Mouse (Mus musculus) heart, embryonic 14.5 days (tissue): ENCODE results near the gene Prss53. TPM values are rescaled to one million over a fixed set of nuclear protein-coding genes. Genes with fewer than 3 reads are reported as not detected.

Experiments
- ATAC-seq: fragments of 200-750 bp; cut with Nextera tagmentation; 2 replicates; pipeline ENCODE4 v1.8.0; 2017; ENCODE audit warnings: low read depth, moderate TSS enrichment; ENCODE audit not compliant: insufficient number of reproducible peaks, insufficient read depth, low FRiP score
- H3K27ac ChIP-seq, 2 experiments: fragments of 200-500 bp in 1 of 2; fragments of 300-500 bp in 1 of 2; sonication (generic) in 1 of 2; replicated peaks in 1 of 2; 2 replicates each; pipeline ENCODE4 v1.5.1; 2012 to 2014; ENCODE audit warnings: low read depth in 2 of 2, low read length in 2 of 2, control low read depth in 1 of 2, mild to moderate bottlenecking in 1 of 2, mixed read lengths in 1 of 2; ENCODE audit not compliant: control insufficient read depth in 1 of 2, insufficient read depth in 1 of 2
- H3K27me3 ChIP-seq: fragments of 300-500 bp; sonication (generic); 2 replicates; pipeline ENCODE4 v1.6.1; 2014; ENCODE audit warnings: mild to moderate bottlenecking, low read length, control low read depth; ENCODE audit not compliant: control insufficient read depth, insufficient read depth
- H3K36me3 ChIP-seq: fragments of 300-500 bp; sonication (generic); 2 replicates; pipeline ENCODE4 v1.6.1; 2014; ENCODE audit warnings: mild to moderate bottlenecking, control low read depth, low read length, mixed read lengths; ENCODE audit not compliant: control insufficient read depth, insufficient read depth
- H3K4me1 ChIP-seq, 2 experiments: fragments of 200-500 bp in 1 of 2; fragments of 300-500 bp in 1 of 2; sonication (generic) in 1 of 2; 2 replicates each; pipeline ENCODE4 v1.6.1; 2012 to 2014; ENCODE audit warnings: low read length in 2 of 2, control low read depth in 1 of 2, mixed read lengths in 1 of 2; ENCODE audit not compliant: control insufficient read depth in 2 of 2, insufficient read depth in 2 of 2
- H3K4me2 ChIP-seq: fragments of 300-500 bp; sonication (generic); 2 replicates; pipeline ENCODE4 v1.6.1; 2014; ENCODE audit warnings: mild to moderate bottlenecking, low read length
- H3K4me3 ChIP-seq, 2 experiments: fragments of 200-500 bp in 1 of 2; fragments of 300-500 bp in 1 of 2; sonication (generic) in 1 of 2; 2 replicates each; pipeline ENCODE4 v1.5.1; 2012 to 2014; ENCODE audit warnings: low read length in 2 of 2, mild to moderate bottlenecking in 2 of 2, control low read depth in 1 of 2, low read depth in 1 of 2, moderate library complexity in 1 of 2; ENCODE audit not compliant: control insufficient read depth in 1 of 2, insufficient read depth in 1 of 2
- H3K9ac ChIP-seq: fragments of 300-500 bp; sonication (generic); 2 replicates; pipeline ENCODE4 v1.6.1; 2014; ENCODE audit warnings: mild to moderate bottlenecking, low read length
- H3K9me3 ChIP-seq: fragments of 300-500 bp; sonication (generic); 2 replicates; pipeline ENCODE4 v1.6.1; 2016; ENCODE audit warnings: low read length, control low read depth; ENCODE audit not compliant: control insufficient read depth
- WGBS: fragments of 180-500 bp; shearing (Covaris S2); extraction: QIAGEN DNeasy Blood & Tissue Kit; methylation state at CpG from one replicate; pipeline ENCODE4 v1.1.7; 2014; 5-methylcytosine and 5-hydroxymethylcytosine counted together
- polyA plus RNA-seq: library from polyadenylated mRNA; unstranded; fragments of >200 nt; fragmentation: Nextera tagmentation; extraction: Ambion mirVana; gene quantifications from 2 replicates; pipeline ENCODE4 v1.2.1, GENCODE M21; 2014

Prss53 gene
- polyA plus RNA-seq, 1 experiment from 2014 or later, result 1.3 TPM

DNA sequence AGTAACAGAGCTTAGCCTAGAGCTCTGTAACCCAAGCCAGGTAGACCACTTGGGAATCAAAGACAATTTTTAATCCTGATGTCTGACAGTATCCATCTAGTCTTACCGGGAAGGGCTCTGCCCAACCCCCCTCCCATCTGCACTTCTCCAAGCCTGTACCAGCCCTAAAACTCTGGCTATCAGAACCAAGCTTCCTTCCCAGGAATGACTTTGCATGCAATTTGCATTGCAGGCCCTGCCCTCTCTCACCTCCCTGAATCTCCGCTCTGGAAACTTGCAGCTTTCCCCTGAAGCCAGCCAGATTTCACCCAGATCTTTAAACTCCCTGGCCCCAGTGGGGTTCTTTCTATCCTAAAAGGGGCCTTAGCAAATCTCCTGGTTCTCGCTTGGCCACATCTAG lies 3.0 kb downstream of the Prss53 start:
- Histone ChIP-seq H3K4me1 (peaks cover 5 to 15% of the 10 kb centered on the region in 2 experiments; a peak in 2 of 4 replicates), H3K27me3 (no peaks in the 10 kb centered on the region), H3K4me2 (no peak overlapping the region), H3K27ac (no peak overlapping the region), H3K36me3 (peaks cover 90% of the 10 kb centered on the region), H3K9me3 (no peaks in the 10 kb centered on the region), H3K4me3 (no peak overlapping the region), H3K9ac (no peak overlapping the region)
- WGBS, result 82% methylated on average over 3 of the region's 3 CpGs
- no peak for ATAC-seq

DNA sequence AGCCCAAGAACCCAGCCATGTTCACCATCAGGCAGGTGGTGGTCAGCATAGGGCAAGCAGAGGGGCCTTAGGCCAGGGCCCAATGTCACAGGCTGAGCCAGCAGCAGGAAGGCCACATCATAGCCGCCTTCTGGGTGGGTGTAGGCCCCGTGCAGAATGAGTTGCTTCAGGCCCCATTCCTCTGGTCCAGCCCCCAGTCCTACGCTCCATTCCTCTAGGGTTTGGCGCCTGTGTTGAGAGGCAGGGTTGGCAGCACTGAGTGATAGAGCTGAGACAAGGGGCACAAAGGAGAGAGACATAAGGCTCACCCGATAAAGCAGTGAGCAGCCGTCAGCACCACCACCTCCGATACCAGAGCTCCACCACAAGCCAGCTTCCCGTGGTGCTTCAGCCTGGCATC lies 3.6 kb downstream of the Prss53 start:
- H3K27me3 ChIP-seq, result no peaks in the 10 kb centered on the region
- H3K4me3 ChIP-seq, result no peak overlapping the region
- H3K9ac ChIP-seq, result no peak overlapping the region
- WGBS, result 72% methylated on average over 8 of the region's 8 CpGs
- no peak overlapping the region for H3K4me2 ChIP-seq
- ATAC-seq, result no peak
- peaks cover 90% of the 10 kb centered on the region for H3K36me3 ChIP-seq
- H3K4me1 ChIP-seq, result peaks cover 5 to 15% of the 10 kb centered on the region in 2 experiments; a peak in 2 of 4 replicates
- H3K27ac ChIP-seq, result no peak overlapping the region
- H3K9me3 ChIP-seq, result no peaks in the 10 kb centered on the region

DNA sequence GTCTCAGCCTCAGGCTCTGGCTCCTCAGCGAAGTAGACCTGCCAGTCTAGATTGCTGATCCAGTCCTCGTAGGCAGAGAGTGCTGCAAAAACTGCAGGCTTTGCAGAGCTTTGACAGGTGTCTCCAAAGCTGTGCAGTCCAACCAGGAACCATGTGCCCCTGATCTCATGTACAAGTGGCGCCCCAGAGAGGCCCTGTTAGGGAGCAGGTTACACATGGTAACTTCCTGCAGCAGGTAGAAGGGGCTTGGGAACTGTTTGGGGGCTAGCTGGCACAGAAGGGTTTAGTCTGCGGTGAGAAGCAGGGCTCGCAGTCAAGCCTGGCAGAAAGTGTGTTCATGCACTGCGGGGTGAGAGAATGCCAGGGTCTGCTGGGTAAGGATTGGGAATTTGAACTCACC lies 4.2 kb downstream of the Prss53 start:
- Histone ChIP-seq H3K9ac (no peak overlapping the region), H3K36me3 (peaks cover 93% of the 10 kb centered on the region)

DNA sequence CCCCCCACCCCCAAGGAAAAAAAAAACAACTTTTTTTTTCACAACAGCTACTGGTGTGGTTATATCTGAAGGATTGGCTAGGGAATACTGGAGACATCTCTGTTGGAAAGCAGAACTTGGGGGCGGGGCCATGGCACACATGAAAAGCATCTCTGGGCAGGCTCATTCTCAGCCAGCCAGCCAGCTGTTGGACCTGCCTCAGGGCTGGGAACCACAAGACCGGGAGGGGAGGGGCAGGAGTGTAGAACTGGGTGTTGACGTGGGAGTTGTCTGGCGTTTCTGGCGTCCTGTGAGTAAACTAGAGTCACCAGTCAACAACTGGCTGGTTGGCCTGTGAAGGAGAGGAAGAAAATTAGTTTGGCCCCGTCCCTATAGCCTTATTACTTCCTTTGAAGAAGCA lies 4.8 kb downstream of the Prss53 start:
- H3K4me2 ChIP-seq, result no peak overlapping the region
- 64% methylated on average over 6 of the region's 6 CpGs for WGBS
- H3K36me3 ChIP-seq, result peaks cover 96% of the 10 kb centered on the region
- no peak overlapping the region for H3K9ac ChIP-seq
- no peak for ATAC-seq
- no peaks in the 10 kb centered on the region for H3K9me3 ChIP-seq
- no peaks in the 10 kb centered on the region for H3K27me3 ChIP-seq
- peaks cover 5 to 15% of the 10 kb centered on the region in 2 experiments; a peak in 2 of 4 replicates for H3K4me1 ChIP-seq
- H3K27ac ChIP-seq, result no peak overlapping the region
- H3K4me3 ChIP-seq, result no peak overlapping the region

More for the DNA sequence above, 4.2 kb downstream of the Prss53 start:
- no peak overlapping the region for H3K4me3 ChIP-seq
- H3K4me1 ChIP-seq, result peaks cover 5 to 15% of the 10 kb centered on the region in 2 experiments; a peak in 2 of 4 replicates
- H3K27ac ChIP-seq, result no peak overlapping the region
- no peak overlapping the region for H3K4me2 ChIP-seq
- H3K27me3 ChIP-seq, result no peaks in the 10 kb centered on the region
- ATAC-seq, result no peak
- WGBS, result 86% methylated on average over 6 of the region's 6 CpGs
- no peaks in the 10 kb centered on the region for H3K9me3 ChIP-seq

- H3K27me3 ChIP-seq, result no peaks in the 10 kb centered on the region
- no peak overlapping the region for H3K27ac ChIP-seq
- no peak for ATAC-seq
- 79% methylated on average over 12 of the region's 12 CpGs for WGBS
- no peak overlapping the region for H3K9ac ChIP-seq
- peaks cover 78% of the 10 kb centered on the region for H3K36me3 ChIP-seq
- H3K4me1 ChIP-seq, result peaks cover 5 to 21% of the 10 kb centered on the region in 2 experiments; a peak in 2 of 4 replicates
- no peak overlapping the region for H3K4me2 ChIP-seq
- H3K9me3 ChIP-seq, result no peaks in the 10 kb centered on the region
- no peak overlapping the region for H3K4me3 ChIP-seq
These were observed 10.3 kb downstream of the Prss53 start for GRCm38 (mm10) chr7:127880431-127880830.

DNA sequence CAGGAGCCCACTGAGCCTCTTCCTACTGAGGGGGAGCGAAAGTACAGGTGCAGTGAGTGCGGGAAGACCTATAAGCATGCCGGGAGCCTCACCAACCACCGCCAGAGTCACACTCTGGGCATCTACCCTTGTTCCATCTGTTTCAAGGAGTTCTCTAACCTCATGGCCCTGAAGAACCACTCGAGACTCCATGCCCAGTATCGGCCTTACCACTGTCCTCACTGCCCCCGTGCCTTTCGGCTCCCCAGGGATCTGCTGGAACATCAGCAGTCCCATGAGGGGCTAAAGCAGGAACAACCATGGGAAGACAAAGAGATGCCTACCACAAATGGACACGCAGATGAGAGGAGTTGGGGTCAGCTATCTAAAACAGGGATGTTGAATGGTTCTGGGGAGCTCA lies 11.5 kb downstream of the Prss53 start:
- H3K36me3 ChIP-seq, result peaks cover 67% of the 10 kb centered on the region
- ATAC-seq, result no peak

DNA sequence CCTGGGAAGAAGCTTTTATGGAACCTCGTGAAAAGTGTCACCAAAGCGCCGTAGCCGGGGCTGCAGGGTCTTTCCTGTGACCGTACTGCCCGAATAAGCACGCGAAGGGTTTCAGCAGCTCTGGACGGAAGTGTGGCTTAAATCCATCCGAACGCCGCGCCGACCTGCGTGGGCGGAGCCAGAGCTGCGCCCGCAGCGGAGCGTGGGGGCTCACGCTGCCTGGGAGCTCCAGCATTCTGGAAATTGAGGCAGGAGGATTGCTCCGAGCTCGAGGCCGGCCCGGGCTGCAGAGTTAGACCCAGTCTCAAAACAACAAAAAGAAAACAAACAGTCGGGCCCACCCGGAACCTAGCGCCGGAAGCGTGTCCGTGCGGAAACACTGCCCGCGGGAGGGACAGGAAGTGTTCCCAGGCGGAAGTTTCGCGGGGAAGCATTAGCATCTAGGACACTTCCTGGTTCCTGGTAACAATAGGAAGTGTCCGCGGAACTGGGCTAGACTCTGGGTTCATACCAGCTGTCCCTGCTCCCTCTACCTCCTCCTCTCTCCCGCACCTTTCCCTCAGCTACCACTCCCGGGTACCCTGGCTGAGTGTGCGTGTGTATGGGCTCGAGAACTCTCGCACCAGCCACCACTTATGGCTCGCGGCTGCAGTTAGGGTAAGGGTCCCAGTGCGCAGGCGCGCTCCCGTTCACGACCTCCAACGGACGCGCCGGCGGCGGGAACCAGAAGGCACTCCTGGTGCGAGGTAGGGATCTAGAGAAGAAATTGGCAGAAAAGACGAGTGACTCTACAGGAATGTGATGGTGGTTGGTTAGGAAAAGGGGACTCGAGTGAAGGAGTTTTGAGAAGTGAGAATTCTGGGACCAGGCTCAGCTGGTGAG lies 14.1 kb downstream of the Prss53 start, which contains the start of gene Zfp668:
Gene Zfp668 (minus strand): TSS at position 362 of the 882 bp plus-strand sequence.
- Histone ChIP-seq H3K9ac (peak within 1 kb of the TSS; percentile 96), H3K36me3 (peaks cover 47% of the 10 kb centered on the region), H3K4me1 (peaks cover 0 to 21% of the 10 kb centered on the region in 2 experiments; a peak in 2 of 4 replicates), H3K9me3 (no peaks in the 10 kb centered on the region), H3K27me3 (no peaks in the 10 kb centered on the region), H3K4me2 (peak within 1 kb of the TSS; percentile 94), H3K4me3 (peak within 1 kb of the TSS; percentile 88 to 95), H3K27ac (peak within 1 kb of the TSS; percentile 93 to 97)
- under 1% methylated on average over 60 of the region's 60 CpGs for WGBS
- peak; percentile 55 for ATAC-seq

More for the DNA sequence above, 11.5 kb downstream of the Prss53 start:
- 93% methylated on average over 9 of the region's 9 CpGs for WGBS
- Histone ChIP-seq H3K9ac (no peak overlapping the region), H3K27me3 (no peaks in the 10 kb centered on the region), H3K4me1 (peaks cover 5 to 28% of the 10 kb centered on the region in 2 experiments; a peak in 2 of 4 replicates), H3K4me3 (no peak overlapping the region), H3K27ac (no peak overlapping the region), H3K9me3 (no peaks in the 10 kb centered on the region), H3K4me2 (no peak overlapping the region)
